Mouse (Mus musculus): ENCODE results near the gene Ttc9.
A peak's percentile ranks its signal among the peaks of the same experiment; 100 is the strongest.

GRCm38 (mm10) chr12:81594902-81595671 lies 36.0 kb upstream of the Ttc9 start, which contains the start of gene Med6:
- peak; percentile 83 for TF ChIP-seq EP300 (IDR thresholded peaks at IDR 0.05; ENCODE audit: low read depth)
- no peak for TF ChIP-seq CTCF (IDR thresholded peaks at IDR 0.05; ENCODE audit: low read depth)
